Mouse (Mus musculus) liver, adult 10 weeks (tissue): ENCODE data around the gene Pot1a. TPM values are rescaled to one million over a fixed set of nuclear protein-coding genes. Genes with fewer than 3 reads are reported as not detected.

Source experiments
- polyA plus RNA-seq: library from polyadenylated mRNA; stranded (reverse); fragments of 350-450 nt; fragmentation: Illumina TruSeq; extraction: RNeasy Lipid Tissue Mini Kit (QIAGEN cat#74804); gene quantifications from one replicate; pipeline ENCODE4 v1.2.3, GENCODE M21; 2014; ENCODE audit warnings: low read depth, low replicate concordance

Gene Pot1a
- 7.8 TPM for polyA plus RNA-seq

DNA sequence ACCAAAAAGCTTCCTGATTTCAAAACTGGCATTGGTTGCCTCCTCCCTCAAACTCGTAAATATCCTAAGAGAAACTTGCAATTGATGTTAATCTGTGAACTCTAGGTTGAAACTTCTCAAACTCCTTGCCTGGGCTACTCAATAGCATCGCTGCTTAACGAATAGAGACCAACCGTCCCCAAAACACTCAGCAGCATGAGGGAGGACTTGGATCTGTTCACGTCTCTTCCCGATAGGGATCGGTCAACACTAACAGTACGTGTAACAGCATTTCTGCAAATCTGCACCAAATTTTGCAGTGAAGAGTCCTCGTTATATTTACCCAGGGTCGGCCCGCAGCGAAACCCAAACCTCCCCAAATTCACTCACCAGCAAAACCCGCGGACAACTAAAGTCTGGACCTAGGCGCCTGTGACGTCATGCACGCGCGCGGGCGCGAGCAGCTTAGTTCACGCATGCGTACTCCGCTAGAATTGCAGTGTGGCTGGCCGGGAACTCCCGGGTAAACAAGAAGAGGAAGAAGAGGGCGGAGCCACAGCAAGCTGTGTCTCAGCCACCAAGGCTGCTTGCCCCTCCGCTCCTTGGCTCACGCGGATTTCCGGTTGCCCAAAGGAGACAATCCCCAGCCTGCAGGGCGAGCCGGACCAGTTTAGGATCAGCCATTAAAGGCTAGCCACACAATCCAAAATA is at the start of gene Pot1a:
TSS of gene Pot1a (minus strand) at position 441 of the 690 bp plus-strand sequence.

Other genes with a start within 250 kb of the Pot1a start
- not detected for gene Gpr37, start 118.5 kb downstream of the Pot1a start, polyA plus RNA-seq